Mouse (Mus musculus) forebrain, embryonic 11.5 days (tissue): Measurements from ENCODE around the gene Trak2. TPM values are rescaled to one million over a fixed set of nuclear protein-coding genes. Genes with fewer than 3 reads are reported as not detected.
"Not testable (repeated sequence)": the region's sequence is repeated elsewhere in the genome, so short reads cannot be mapped to it uniquely, and the experiment has no call there.

Experiments used
- ATAC-seq: fragments of 200-750 bp; cut with Nextera tagmentation; replicated peaks from 2 replicates; pipeline ENCODE4 v1.8.0; 2017; ENCODE audit warnings: moderate TSS enrichment; ENCODE audit not compliant: low FRiP score
- DNase-seq: peaks from one replicate; pipeline ENCODE4 v3.0.0-alpha.2; 2017; ENCODE audit warnings: low spot score
- H3K27ac ChIP-seq: fragments of 300-500 bp; sonication (generic); 2 replicates; pipeline ENCODE4 v1.5.1; 2014; ENCODE audit warnings: low read depth, low read length
- H3K27me3 ChIP-seq: fragments of 300-500 bp; sonication (generic); 2 replicates; pipeline ENCODE4 v1.6.1; 2014; ENCODE audit warnings: mild to moderate bottlenecking, low read length, mixed read lengths; ENCODE audit not compliant: control insufficient read depth, insufficient read depth
- H3K36me3 ChIP-seq: fragments of 300-500 bp; sonication (generic); 2 replicates; pipeline ENCODE4 v1.6.1; 2014; ENCODE audit warnings: mild to moderate bottlenecking, low read length, moderate library complexity, mixed read lengths; ENCODE audit not compliant: control insufficient read depth, insufficient read depth
- H3K4me1 ChIP-seq: fragments of 300-500 bp; sonication (generic); replicated peaks from 2 replicates; pipeline ENCODE4 v1.6.1; 2014; ENCODE audit warnings: low read length, mixed read lengths; ENCODE audit not compliant: control insufficient read depth, insufficient read depth
- H3K4me2 ChIP-seq: fragments of 300-500 bp; sonication (generic); 2 replicates; pipeline ENCODE4 v1.6.1; 2014; ENCODE audit warnings: low read depth, mild to moderate bottlenecking, low read length, moderate library complexity, mixed read lengths; ENCODE audit not compliant: severe bottlenecking
- H3K4me3 ChIP-seq: fragments of 300-500 bp; sonication (generic); 2 replicates; pipeline ENCODE4 v1.5.1; 2014; ENCODE audit warnings: low read depth, low read length
- H3K9ac ChIP-seq: fragments of 300-500 bp; sonication (generic); 2 replicates; pipeline ENCODE4 v1.6.1; 2014; ENCODE audit warnings: low read length
- H3K9me3 ChIP-seq: fragments of 300-500 bp; sonication (generic); 2 replicates; pipeline ENCODE4 v1.6.1; 2016; ENCODE audit warnings: low read length, mixed read lengths; ENCODE audit not compliant: control insufficient read depth
- whole genome bisulfite sequencing: fragments of 180-500 bp; shearing (Covaris S2); extraction: QIAGEN DNeasy Blood & Tissue Kit; methylation state at CpG from one replicate; pipeline ENCODE4 v1.1.7; 2014; 5-methylcytosine and 5-hydroxymethylcytosine counted together
- polyA plus RNA-seq: library from polyadenylated mRNA; unstranded; fragments of >200 nt; fragmentation: Nextera tagmentation; extraction: Ambion mirVana; gene quantifications from 2 replicates; pipeline ENCODE4 v1.2.1, GENCODE M21; 2014

Trak2 gene
- polyA plus RNA-seq, 1 experiment from 2014 or later, result 12.0 TPM

DNA sequence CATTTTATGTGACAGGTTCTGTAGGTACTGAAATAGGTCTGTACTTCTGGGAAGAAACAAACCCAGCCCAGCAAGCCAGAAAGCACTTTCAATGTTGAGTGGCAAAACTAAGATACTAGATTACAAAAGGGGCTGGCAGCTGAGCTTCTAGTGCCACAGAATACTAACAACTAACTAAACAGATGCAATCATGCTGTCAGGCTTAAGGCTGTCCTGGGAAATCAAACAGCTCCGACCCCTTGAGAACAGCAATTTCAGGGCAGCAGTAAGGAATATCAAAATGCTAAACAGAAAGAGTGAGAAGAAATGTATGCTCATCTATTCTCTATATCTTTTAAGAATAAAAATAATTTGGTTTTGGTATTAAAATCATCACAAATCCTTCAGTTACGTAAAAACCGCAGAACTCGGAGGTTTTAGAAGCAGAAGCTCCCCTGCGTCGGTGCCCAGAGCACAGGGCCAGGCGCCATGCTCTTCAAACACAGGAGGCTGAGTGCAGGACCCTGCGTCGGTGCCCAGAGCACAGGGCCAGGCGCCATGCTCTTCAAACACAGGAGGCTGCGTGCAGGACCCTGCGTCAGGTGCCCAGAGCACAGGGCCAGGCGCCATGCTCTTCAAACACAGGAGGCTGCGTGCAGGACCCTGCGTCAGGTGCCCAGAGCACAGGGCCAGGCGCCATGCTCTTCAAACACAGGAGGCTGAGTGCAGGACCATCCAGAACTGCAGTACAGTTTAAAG lies 14.3 kb downstream of the Trak2 start:
- not testable (repeated sequence) for H3K27ac ChIP-seq, H3K27me3 ChIP-seq, DNase-seq, H3K9ac ChIP-seq, H3K9me3 ChIP-seq, H3K36me3 ChIP-seq, ATAC-seq, H3K4me2 ChIP-seq, H3K4me3 ChIP-seq, H3K4me1 ChIP-seq
- WGBS, result 87% methylated on average over 16 of the region's 16 CpGs

DNA sequence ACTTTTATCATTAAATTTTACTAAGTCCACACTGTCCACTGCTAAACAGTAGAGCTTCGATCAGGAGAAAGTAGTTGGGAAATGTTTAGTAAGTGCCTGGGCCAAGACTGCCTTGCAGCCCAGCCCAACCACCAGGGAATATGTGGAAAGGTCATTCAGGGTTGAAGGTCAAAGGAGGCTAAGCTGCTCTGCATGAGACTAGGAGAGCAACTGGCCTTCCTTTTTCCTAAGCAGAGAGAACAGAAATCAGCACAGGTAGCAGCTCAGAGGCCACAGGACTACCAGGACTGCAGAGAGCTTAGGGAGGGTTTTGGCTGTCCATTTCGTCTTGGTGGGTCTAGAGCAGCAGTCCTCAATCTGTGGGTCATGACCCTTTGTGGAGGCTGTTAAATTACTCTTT lies 15.3 kb downstream of the Trak2 start:
- no peak for DNase-seq
- Histone ChIP-seq H3K9ac (no peak overlapping the region), H3K27me3 (no peaks in the 10 kb centered on the region), H3K9me3 (no peaks in the 10 kb centered on the region), H3K36me3 (no peaks in the 10 kb centered on the region), H3K4me2 (no peak overlapping the region), H3K4me1 (no peaks in the 10 kb centered on the region), H3K4me3 (no peak overlapping the region), H3K27ac (no peak overlapping the region)
- no peak for ATAC-seq
- WGBS, result 53% methylated on average over 2 of the region's 2 CpGs

- DNase-seq, result no peak
- Histone ChIP-seq H3K9ac (no peak overlapping the region), H3K4me1 (no peaks in the 10 kb centered on the region), H3K9me3 (no peaks in the 10 kb centered on the region), H3K4me2 (no peak overlapping the region), H3K4me3 (no peak overlapping the region), H3K27ac (no peak overlapping the region), H3K36me3 (no peaks in the 10 kb centered on the region), H3K27me3 (no peaks in the 10 kb centered on the region)
- ATAC-seq, result no peak
- 87% methylated on average over 9 of the region's 9 CpGs for WGBS
These were observed 17.0 kb downstream of the Trak2 start for GRCm38 (mm10) chr1:58956229-58956628.

DNA sequence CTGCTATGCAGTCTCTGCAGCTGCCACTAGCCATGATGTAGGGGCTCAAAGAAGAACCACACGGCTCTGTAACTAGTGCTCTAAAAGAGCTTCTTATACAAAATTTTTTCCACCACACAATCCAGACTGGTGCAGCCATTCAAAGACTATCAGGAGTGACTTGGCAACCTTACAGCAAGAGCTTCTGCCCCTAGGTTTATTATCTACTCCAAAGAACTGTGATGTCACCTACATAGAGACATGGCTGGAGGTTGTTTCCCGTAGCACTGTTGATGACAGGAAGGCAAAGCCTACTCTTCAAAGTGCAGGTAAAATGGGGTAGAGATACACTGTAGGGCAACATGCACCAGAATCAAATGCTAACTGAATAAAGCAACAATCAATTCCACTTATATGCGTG lies 17.5 kb downstream of the Trak2 start:
- Histone ChIP-seq H3K27ac (no peak overlapping the region), H3K27me3 (no peaks in the 10 kb centered on the region), H3K4me2 (no peak overlapping the region), H3K4me3 (no peak overlapping the region), H3K9me3 (no peaks in the 10 kb centered on the region), H3K9ac (no peak overlapping the region), H3K4me1 (no peaks in the 10 kb centered on the region), H3K36me3 (no peaks in the 10 kb centered on the region)
- DNase-seq (no peak), ATAC-seq (no peak)
- 88% methylated on average over 3 of the region's 3 CpGs for WGBS

DNA sequence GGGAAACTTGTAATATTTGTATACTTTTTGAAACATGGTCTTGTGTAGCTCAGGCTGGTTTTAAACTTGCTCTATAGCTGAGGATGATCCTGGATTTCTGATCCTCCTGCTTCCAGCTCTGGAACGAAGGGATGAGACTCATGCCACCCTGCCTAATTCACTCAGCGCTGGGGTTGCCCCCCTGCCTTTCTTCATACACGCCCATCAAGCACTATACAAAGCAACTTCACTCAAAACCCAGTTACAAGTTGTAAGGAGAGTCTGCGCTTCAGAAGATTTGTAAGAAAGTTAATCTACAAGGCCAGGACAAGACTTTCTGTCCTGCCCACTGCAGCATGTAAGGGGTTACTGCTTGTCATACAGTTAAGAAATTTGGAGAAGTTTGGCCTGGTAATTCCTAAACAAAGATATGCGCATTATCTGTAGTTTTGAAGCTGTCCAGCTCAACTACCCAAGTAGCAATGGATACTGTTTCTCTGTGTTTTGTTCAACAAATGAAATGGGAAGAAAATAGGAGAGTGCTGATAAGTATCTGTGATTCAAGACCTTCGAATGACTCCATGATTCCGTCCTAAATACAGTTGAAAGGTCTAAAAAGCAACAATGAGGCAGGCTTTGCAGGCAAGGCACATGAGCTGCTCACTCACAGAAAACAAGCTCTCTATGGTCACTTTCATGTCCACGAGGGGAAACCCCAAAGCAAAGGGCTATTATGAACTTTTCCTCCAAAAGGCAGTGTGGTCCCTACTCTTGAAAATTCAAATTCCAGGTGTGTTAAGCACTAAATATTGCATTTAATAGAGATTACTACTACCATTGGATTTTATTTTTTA lies 18.4 kb downstream of the Trak2 start:
- Histone ChIP-seq H3K4me2 (no peak overlapping the region), H3K27ac (no peak overlapping the region), H3K27me3 (no peaks in the 10 kb centered on the region), H3K9ac (no peak overlapping the region), H3K4me1 (no peaks in the 10 kb centered on the region), H3K36me3 (no peaks in the 10 kb centered on the region), H3K4me3 (no peak overlapping the region), H3K9me3 (no peaks in the 10 kb centered on the region)
- DNase-seq, result no peak
- no peak for ATAC-seq
- 79% methylated on average over 8 of the region's 8 CpGs for WGBS

DNA sequence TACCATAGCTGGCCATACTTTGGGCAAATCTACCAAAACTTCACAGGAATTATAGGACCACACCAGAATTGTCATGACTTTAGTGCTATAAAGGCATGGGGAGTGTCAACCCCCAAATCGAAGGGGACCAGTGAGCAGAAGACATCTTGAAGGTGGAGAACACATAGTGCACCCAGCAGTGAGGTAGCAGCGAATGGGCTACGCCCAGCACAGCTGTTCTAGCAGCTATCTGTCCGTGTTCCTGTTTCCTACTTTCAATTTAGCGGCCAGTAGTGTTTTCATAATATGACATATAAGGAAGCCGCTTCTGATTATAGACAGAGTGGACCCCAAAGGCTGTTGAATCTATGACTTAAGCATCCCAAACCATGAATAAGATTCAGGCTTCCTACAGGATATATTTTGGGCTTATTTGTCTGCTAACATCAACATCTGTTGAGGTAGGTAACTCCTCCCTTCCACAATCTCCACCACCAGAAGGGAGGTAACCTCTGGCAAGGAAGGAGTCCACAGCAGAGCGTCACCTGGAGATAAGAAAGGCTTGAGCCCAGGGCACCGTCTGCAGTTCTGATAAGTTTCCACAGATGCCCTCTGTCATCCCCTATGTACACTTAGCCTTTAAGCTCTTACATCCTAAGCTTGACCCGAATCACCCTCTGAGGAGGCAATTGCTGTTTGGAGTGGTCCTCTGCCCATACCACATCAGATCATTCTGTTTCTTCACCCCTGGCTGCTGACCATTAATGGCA lies 19.4 kb downstream of the Trak2 start:
- no peaks in the 10 kb centered on the region for H3K36me3 ChIP-seq
- no peaks in the 10 kb centered on the region for H3K27me3 ChIP-seq
- ATAC-seq, result no peak
- no peak for DNase-seq
- H3K9ac ChIP-seq, result no peak overlapping the region
- no peaks in the 10 kb centered on the region for H3K4me1 ChIP-seq
- H3K4me3 ChIP-seq, result no peak overlapping the region
- H3K4me2 ChIP-seq, result no peak overlapping the region
- no peaks in the 10 kb centered on the region for H3K9me3 ChIP-seq
- WGBS, result 94% methylated on average over 9 of the region's 9 CpGs
- H3K27ac ChIP-seq, result no peak overlapping the region

DNA sequence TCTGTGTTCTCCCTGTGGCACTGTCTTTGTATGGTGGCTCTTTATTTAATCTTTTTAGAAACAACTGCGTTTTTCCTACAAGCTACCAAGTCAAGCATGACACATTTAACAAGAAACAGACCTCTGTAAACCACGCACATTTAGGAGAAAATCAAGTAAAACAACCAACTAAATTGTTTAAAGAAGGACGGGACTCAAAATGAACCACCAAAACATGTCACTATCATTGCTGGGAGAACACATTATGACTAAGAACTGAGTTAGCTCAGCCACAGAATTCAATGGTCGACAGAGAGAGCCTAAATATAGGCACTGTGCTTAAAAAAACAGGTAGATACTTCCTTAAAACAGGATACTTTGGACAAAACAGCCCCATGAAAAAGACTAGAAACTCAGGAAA lies 20.2 kb downstream of the Trak2 start:
- no peaks in the 10 kb centered on the region for H3K9me3 ChIP-seq
- H3K9ac ChIP-seq, result no peak overlapping the region
- H3K4me2 ChIP-seq, result no peak overlapping the region
- 50% methylated on average over 4 of the region's 4 CpGs for WGBS
- no peaks in the 10 kb centered on the region for H3K27me3 ChIP-seq
- H3K27ac ChIP-seq, result no peak overlapping the region
- no peak overlapping the region for H3K4me3 ChIP-seq
- ATAC-seq (no peak), DNase-seq (no peak)
- H3K4me1 ChIP-seq, result no peaks in the 10 kb centered on the region
- H3K36me3 ChIP-seq, result no peaks in the 10 kb centered on the region

- H3K27ac ChIP-seq, result no peak overlapping the region
- H3K4me3 ChIP-seq, result no peak overlapping the region
- no peak for ATAC-seq
- H3K4me1 ChIP-seq, result no peaks in the 10 kb centered on the region
- DNase-seq, result no peak
- H3K36me3 ChIP-seq, result no peaks in the 10 kb centered on the region
- whole genome bisulfite sequencing, result 68% methylated on average over 5 of the region's 5 CpGs
- H3K9me3 ChIP-seq, result no peaks in the 10 kb centered on the region
- H3K4me2 ChIP-seq, result no peak overlapping the region
- H3K27me3 ChIP-seq, result no peaks in the 10 kb centered on the region
- H3K9ac ChIP-seq, result no peak overlapping the region
These were observed 20.7 kb downstream of the Trak2 start for GRCm38 (mm10) chr1:58952526-58952925.
